Mouse (Mus musculus) limb, embryonic 15.5 days (tissue): ENCODE data around the gene Hnrnpl. TPM values are rescaled to one million over a fixed set of nuclear protein-coding genes. Genes with fewer than 3 reads are reported as not detected.

ENCODE experiments used
- ATAC-seq: fragments of 200-750 bp; cut with Nextera tagmentation; 2 replicates; pipeline ENCODE4 v1.8.0; 2017; ENCODE audit warnings: low read depth, moderate TSS enrichment; ENCODE audit not compliant: insufficient number of reproducible peaks, low FRiP score, low TSS enrichment
- H3K27ac ChIP-seq: fragments of 300-500 bp; sonication (generic); 2 replicates; pipeline ENCODE4 v1.5.1; 2015; ENCODE audit warnings: moderate library complexity, mild to moderate bottlenecking, inconsistent platforms
- H3K27me3 ChIP-seq: fragments of 300-500 bp; sonication (generic); 2 replicates; pipeline ENCODE4 v1.6.1; 2015; ENCODE audit warnings: inconsistent platforms
- H3K36me3 ChIP-seq: fragments of 300-500 bp; sonication (generic); 2 replicates; pipeline ENCODE4 v1.6.1; 2015; ENCODE audit warnings: inconsistent platforms
- H3K4me1 ChIP-seq: fragments of 300-500 bp; sonication (generic); 2 replicates; pipeline ENCODE4 v1.6.1; 2015; ENCODE audit warnings: inconsistent platforms
- H3K4me2 ChIP-seq: fragments of 300-500 bp; sonication (generic); 2 replicates; pipeline ENCODE4 v1.6.1; 2015; ENCODE audit warnings: mild to moderate bottlenecking, inconsistent platforms
- H3K4me3 ChIP-seq: fragments of 300-500 bp; sonication (generic); 2 replicates; pipeline ENCODE4 v1.5.1; 2015; ENCODE audit warnings: mild to moderate bottlenecking, inconsistent platforms
- H3K9ac ChIP-seq: fragments of 300-500 bp; sonication (generic); 2 replicates; pipeline ENCODE4 v1.6.1; 2015; ENCODE audit warnings: inconsistent platforms
- H3K9me3 ChIP-seq: fragments of 300-500 bp; sonication (generic); 2 replicates; pipeline ENCODE4 v1.6.1; 2016; ENCODE audit warnings: inconsistent platforms
- WGBS: fragments of 180-500 bp; shearing (Covaris S2); methylation state at CpG from one replicate; pipeline ENCODE4 v1.1.7; 2015; 5-methylcytosine and 5-hydroxymethylcytosine counted together
- polyA plus RNA-seq: library from polyadenylated mRNA; unstranded; fragments of >200 nt; fragmentation: Nextera tagmentation; extraction: Ambion mirVana; gene quantifications from 2 replicates; pipeline ENCODE4 v1.2.1, GENCODE M21; 2015

Hnrnpl gene
- polyA plus RNA-seq, 1 experiment from 2014 or later, result 221 TPM

DNA sequence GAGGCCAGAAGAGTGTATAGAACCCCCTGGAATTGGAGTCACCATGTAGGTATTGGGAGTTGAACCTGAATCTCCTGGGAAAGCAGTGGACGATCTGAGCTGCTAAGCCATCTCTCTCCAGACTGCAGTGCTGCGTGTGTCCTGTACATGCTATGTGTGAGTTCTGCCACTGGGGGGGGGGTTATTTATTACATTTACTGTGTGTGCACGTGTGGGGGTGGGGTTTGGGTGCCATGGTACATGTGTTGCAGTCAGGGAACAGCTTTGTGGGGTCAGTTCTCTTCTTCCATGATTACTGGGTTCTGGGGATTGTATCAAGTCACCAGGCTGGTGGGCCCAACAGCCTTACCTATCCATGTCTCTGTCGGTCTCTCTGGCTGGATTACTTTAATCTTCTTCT is 1.5 kb upstream of the Hnrnpl start:
- no peak overlapping the region for H3K4me2 ChIP-seq
- H3K4me1 ChIP-seq, result peaks cover 34% of the 10 kb centered on the region
- 63% methylated on average over 4 of the region's 4 CpGs for WGBS
- H3K36me3 ChIP-seq, result no peaks in the 10 kb centered on the region
- ATAC-seq, result no peak
- no peaks in the 10 kb centered on the region for H3K9me3 ChIP-seq
- no peak overlapping the region for H3K4me3 ChIP-seq
- no peaks in the 10 kb centered on the region for H3K27me3 ChIP-seq
- no peak overlapping the region for H3K9ac ChIP-seq
- no peak overlapping the region for H3K27ac ChIP-seq

DNA sequence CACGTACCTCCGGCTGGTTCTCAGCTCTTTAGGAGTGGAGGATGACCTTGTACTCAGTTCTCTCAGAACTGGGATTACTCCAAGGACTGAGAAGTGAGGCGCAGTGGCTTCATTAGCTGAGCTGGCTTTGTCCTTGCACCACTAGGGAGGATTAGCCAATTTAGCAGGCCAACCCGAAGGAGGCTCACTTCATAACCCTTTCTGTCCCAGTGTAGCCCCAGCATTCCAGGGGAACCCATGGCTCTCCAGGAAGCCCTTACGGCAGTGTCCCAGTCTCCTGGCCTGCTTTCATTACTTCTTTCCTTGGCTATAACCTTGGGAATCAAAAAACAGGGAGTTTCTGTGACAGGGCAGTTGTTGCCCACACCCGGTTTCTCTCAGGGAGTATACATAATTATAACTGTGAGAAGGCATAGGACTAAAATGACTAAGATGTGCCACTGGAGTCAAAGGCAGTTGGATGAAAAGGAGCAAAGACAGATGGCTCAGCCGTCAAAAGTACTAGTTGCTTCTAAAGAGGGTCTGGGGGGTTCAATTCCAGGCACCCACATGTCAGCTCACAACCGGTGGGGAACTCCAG is 610 bp upstream of the Hnrnpl start:
- Histone ChIP-seq H3K4me2 (peak overlapping the region; percentile 90), H3K27ac (peak overlapping the region; percentile 100), H3K36me3 (peaks cover 6% of the 10 kb centered on the region; the same call in 1 of the 2 replicates)

DNA sequence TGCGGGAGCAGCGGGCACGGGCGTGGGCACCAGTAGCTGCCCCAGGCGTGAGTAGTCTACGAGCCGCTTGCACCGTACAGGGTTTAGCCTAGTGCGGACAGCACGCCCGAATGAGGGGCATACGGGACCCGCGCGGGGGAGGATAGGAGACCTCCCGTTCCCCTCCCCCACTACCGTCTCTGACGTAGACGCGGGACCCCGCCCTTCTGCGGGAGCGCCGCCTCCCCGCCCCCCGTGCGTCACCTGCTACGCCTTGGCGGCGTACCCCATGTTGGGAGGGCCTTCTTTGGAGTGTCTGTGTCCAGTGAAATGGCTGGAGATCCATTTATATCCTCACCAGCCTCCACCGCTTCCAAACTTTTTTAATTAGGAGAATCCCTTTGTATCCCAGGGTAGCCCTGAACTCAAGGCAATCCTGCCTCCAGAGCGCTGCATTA is 634 bp downstream of the Hnrnpl start:
- Histone ChIP-seq H3K36me3 (peaks cover 18% of the 10 kb centered on the region), H3K4me1 (peaks cover 35% of the 10 kb centered on the region), H3K9me3 (no peaks in the 10 kb centered on the region), H3K4me2 (peak overlapping the region; percentile 90), H3K9ac (peak overlapping the region; percentile 89), H3K4me3 (peak overlapping the region; percentile 76), H3K27me3 (no peaks in the 10 kb centered on the region), H3K27ac (peak overlapping the region; percentile 100)
- peak; percentile 76 for ATAC-seq
- WGBS, result under 1% methylated on average over 31 of the region's 32 CpGs

More for the DNA sequence above, 610 bp upstream of the Hnrnpl start:
- Histone ChIP-seq H3K27me3 (no peaks in the 10 kb centered on the region), H3K4me1 (peaks cover 34% of the 10 kb centered on the region), H3K4me3 (peak overlapping the region; percentile 76), H3K9me3 (no peaks in the 10 kb centered on the region), H3K9ac (peak overlapping the region; percentile 89; the same call in 1 of the 2 replicates)
- WGBS, result 34% methylated on average over 7 of the region's 8 CpGs
- ATAC-seq, result no peak

DNA sequence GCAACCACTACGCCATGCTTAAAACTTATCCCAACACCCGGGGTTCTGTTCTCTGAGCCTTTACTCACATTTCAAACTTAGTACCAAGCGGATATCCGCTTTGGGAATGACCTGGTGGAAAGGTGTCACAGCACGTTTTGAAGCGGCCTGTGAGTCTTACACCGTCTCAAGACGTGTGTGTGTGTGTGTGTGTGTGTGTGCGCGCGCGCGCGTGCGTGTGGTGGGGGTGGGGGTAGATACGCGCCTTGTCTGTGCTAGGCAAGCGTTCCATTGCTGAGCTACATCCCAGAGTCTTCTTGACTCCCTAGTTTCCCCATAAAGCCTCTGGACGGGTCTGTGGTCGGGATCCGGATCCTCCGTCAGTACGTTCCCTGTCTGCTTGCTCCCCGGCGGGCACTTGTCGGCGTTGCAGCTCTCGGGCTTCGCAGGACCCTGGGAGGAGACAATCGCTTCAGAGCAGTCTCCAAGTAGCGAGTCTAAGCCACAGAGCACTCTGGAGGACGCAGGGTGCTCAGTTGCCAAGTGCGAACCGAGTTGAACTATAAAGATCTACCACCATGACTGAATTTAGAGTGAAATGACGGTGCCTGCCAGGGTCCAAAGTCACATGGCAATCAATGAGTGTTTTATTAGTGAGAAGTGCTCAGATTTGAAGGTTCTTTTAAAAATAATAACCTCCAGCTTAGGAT is 1.2 kb downstream of the Hnrnpl start:
- H3K4me2 ChIP-seq, result peak overlapping the region; percentile 90
- peak; percentile 3; the same call in 1 of the 2 replicates for ATAC-seq
- WGBS, result under 1% methylated on average over 35 of the region's 35 CpGs

DNA sequence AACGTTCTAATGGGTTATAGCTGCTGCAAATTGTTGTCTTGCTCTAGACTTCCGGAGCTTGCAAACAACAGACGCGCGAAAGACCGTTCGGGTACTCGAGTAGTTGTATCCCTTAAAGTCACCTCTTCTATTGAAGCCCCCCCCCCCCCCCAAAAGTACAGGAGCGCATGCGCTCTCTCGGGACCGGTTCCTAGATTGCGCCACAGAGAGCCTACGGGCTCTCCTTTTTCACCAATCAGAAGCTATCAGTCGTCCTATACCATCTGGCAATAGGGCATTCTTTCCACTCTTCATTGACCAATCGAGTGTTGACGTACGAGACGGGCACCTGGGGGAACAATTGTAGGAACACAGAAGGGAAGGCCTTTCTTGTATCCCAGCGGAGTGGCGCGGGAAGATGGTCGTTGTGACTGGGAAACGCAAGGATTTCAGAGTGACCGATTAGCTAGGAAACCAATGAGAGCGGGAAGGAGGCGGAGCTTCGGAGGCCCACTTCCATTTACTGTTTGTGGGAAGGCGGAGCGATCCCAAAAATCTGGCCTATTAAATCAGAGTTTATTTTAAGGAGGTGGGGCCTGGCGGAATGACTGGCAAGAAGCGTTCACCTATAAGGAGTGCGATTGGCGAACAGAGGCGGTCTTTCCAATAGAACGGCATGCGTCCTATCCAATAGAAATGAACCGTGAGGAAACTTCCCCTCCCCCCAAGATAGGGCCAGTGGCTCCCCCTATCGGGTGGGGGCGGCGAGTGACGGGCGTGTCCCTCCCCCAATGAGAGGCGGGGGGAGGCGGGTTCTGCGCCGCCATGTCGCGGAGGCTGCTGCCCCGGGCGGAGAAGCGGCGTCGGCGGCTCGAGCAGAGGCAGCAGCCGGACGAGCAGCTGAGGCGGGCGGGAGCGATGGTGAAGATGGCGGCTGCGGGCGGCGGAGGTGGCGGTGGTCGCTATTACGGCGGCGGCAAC is 2.0 kb downstream of the Hnrnpl start:
- WGBS, result under 1% methylated on average over 61 of the region's 70 CpGs
- peak overlapping the region; percentile 100 for H3K27ac ChIP-seq
- H3K4me2 ChIP-seq, result peak overlapping the region; percentile 90
- peaks cover 35% of the 10 kb centered on the region for H3K4me1 ChIP-seq
- H3K27me3 ChIP-seq, result no peaks in the 10 kb centered on the region
- no peaks in the 10 kb centered on the region for H3K9me3 ChIP-seq
- H3K9ac ChIP-seq, result peak overlapping the region; percentile 74
- peak overlapping the region; percentile 76 for H3K4me3 ChIP-seq
- peak; percentile 93 for ATAC-seq
- peaks cover 32% of the 10 kb centered on the region for H3K36me3 ChIP-seq

More for the DNA sequence above, 1.2 kb downstream of the Hnrnpl start:
- Histone ChIP-seq H3K36me3 (peaks cover 24% of the 10 kb centered on the region), H3K4me1 (peaks cover 33% of the 10 kb centered on the region), H3K9me3 (no peaks in the 10 kb centered on the region), H3K27ac (peak overlapping the region; percentile 100), H3K4me3 (peak overlapping the region; percentile 76), H3K27me3 (no peaks in the 10 kb centered on the region), H3K9ac (peak overlapping the region; percentile 65)

DNA sequence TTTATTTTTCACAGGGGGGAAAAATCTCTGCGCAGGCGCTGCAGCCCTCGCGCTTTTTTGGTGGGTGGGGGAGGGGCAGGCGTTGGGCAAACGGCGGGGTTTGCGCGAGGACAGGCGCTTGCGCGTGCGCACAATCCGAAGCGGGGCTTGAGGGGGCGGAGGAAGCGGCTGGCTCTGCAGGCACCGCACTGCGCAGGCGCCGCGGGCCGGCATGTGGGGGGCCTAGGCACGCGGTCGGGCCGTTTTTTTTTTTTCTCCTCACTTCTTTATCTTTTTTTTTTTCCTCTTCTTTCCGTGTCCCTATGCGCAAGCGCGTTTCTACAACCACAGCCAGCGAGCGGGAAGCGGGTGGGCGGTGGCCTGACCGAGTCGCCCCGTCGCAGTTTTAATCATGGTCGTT is 2.9 kb downstream of the Hnrnpl start:
- no peak; the same call in 1 of the 2 replicates for ATAC-seq
- H3K9ac ChIP-seq, result peak overlapping the region; percentile 74
- H3K9me3 ChIP-seq, result no peaks in the 10 kb centered on the region
- peaks cover 41% of the 10 kb centered on the region for H3K36me3 ChIP-seq
- H3K27ac ChIP-seq, result peak overlapping the region; percentile 98
- H3K4me2 ChIP-seq, result peak overlapping the region; percentile 63
- under 1% methylated on average over 40 of the region's 40 CpGs for WGBS
- H3K4me3 ChIP-seq, result peak overlapping the region; percentile 76
- peaks cover 42% of the 10 kb centered on the region for H3K4me1 ChIP-seq
- H3K27me3 ChIP-seq, result no peaks in the 10 kb centered on the region

DNA sequence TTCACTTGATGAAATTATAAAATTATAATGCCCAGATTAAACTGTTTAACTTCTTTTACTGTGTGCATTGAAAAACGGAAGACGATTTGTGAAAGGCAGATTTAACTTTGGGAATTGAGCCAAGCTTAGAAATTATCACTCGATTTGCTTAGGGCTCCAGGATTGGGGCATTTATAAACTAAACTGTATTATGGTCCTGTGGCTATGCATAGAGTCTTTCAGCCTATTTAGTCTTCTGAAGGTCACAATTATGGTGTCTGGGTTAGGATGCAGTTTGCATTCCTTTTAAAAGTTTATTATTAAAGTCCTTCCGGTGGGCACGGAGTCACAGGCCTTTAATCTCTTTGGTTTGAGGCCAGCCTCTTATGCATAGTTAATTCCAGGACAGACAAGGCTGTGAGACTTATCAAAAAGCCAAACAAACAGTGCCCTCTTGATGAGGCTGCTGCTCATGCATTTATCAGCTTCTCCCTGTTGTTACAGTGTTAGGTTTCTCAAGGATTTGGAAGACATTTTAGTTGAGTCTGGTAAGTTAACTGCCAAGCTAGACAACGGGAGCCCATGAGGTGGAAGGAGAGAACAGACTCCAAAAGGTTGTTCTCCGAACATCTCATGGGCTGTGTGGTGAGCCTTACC is 3.4 kb downstream of the Hnrnpl start:
- H3K36me3 ChIP-seq, result peaks cover 46% of the 10 kb centered on the region
- H3K4me1 ChIP-seq, result peaks cover 46% of the 10 kb centered on the region
- H3K9ac ChIP-seq, result peak overlapping the region; percentile 39
- H3K4me3 ChIP-seq, result peak overlapping the region; percentile 76
- H3K27ac ChIP-seq, result peak overlapping the region; percentile 98
- peak overlapping the region; percentile 63 for H3K4me2 ChIP-seq
- H3K27me3 ChIP-seq, result no peaks in the 10 kb centered on the region
- no peaks in the 10 kb centered on the region for H3K9me3 ChIP-seq
- ATAC-seq, result no peak
- 7% methylated on average over 7 of the region's 7 CpGs for whole genome bisulfite sequencing

DNA sequence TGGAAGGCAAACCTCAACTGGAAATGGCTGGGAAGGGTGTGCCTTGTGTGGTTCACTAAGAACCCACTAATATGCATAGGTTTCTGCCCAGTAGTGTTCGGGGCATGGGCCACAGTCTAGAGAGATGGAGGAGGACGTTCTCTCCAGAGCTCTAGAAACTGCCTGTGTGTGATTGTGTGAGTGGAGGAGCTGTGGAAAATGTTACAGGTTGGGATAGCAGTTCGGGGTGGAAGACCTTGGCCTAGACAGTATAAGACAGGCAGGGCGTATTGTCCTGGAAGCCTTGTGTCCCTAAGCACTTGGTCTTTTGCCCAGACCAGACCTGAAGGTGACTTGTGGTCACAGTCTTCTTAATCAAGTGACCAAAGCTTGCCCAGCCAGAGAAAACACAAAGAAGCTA is 4.1 kb downstream of the Hnrnpl start:
- H3K9me3 ChIP-seq, result no peaks in the 10 kb centered on the region
- WGBS, result 56% methylated on average over 4 of the region's 4 CpGs
- ATAC-seq, result no peak
- H3K9ac ChIP-seq, result peak overlapping the region; percentile 39; the same call in 1 of the 2 replicates
- H3K4me3 ChIP-seq, result peak overlapping the region; percentile 76
- H3K27ac ChIP-seq, result peak overlapping the region; percentile 98
- H3K4me1 ChIP-seq, result peaks cover 45% of the 10 kb centered on the region
- no peaks in the 10 kb centered on the region for H3K27me3 ChIP-seq
- peaks cover 53% of the 10 kb centered on the region for H3K36me3 ChIP-seq
- H3K4me2 ChIP-seq, result peak overlapping the region; percentile 63

DNA sequence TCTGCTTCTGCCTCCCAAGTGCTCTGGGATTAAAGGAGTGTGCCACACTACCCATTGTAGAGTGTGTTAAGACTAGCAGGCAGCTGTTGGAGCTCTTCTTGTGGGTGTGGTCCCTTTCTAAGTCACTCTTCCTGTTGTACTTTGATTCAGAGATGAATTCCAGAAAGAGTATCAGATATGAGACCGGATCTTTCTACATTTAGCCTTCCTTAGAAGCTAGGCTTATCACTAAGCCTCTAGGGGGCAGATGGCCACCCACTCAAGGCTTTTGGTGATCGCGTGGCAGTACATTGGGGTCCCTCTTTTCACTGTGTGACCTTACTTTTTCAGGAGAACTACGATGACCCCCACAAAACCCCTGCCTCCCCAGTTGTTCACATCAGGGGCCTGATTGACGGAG is 4.6 kb downstream of the Hnrnpl start:
- H3K9ac ChIP-seq, result 0 out of 2 replicates have a peak overlapping the region, but pooled peaks have one; percentile 17
- 72% methylated on average over 5 of the region's 5 CpGs for WGBS
- H3K27ac ChIP-seq, result no peak overlapping the region
- peak overlapping the region; percentile 76 for H3K4me3 ChIP-seq
- no peaks in the 10 kb centered on the region for H3K27me3 ChIP-seq
- H3K36me3 ChIP-seq, result peaks cover 58% of the 10 kb centered on the region
- peaks cover 45% of the 10 kb centered on the region for H3K4me1 ChIP-seq
- no peak for ATAC-seq
- no peaks in the 10 kb centered on the region for H3K9me3 ChIP-seq
- H3K4me2 ChIP-seq, result peak overlapping the region; percentile 63

DNA sequence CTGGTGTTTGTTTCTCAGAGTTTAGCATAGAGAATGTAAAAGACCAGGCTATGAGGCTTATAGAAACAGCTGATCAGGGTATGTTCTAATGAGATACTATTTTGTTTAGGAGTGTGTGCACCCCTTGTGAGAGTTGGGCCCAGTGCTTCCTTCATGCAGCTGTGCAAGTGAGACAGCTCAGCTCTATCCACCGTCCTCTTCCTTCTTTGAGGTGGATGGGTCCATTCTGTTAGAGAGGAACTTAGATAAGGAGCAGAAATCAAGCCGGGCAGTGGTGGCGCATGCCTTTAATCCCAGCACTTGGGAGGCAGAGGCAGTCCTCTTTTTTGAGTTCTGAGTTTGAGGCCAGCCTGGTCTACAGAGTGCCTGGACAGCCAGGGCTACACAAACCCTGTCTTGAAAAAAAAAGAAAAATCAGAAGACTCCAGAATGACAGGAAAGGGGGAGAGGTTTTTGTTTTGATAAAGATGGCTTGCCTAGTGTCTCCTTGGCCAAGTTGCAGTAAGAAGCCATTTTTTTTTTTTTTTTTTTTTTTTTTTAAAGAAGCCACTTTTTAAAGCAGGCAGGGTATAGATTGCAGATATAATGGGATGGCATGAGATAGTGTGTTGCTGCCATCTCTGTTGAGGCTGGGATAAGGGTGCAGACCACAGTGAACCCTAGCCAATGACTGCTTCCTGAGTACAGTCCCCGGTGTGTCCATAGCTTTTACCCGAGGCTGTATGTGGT is 6.1 kb downstream of the Hnrnpl start:
- peaks cover 48% of the 10 kb centered on the region for H3K4me1 ChIP-seq
- ATAC-seq, result no peak
- H3K27me3 ChIP-seq, result no peaks in the 10 kb centered on the region
- no peaks in the 10 kb centered on the region for H3K9me3 ChIP-seq
- peaks cover 72% of the 10 kb centered on the region for H3K36me3 ChIP-seq
- no peak overlapping the region for H3K4me3 ChIP-seq
- no peak overlapping the region for H3K4me2 ChIP-seq
- no peak overlapping the region for H3K9ac ChIP-seq
- no peak overlapping the region for H3K27ac ChIP-seq
- 88% methylated on average over 5 of the region's 5 CpGs for WGBS

DNA sequence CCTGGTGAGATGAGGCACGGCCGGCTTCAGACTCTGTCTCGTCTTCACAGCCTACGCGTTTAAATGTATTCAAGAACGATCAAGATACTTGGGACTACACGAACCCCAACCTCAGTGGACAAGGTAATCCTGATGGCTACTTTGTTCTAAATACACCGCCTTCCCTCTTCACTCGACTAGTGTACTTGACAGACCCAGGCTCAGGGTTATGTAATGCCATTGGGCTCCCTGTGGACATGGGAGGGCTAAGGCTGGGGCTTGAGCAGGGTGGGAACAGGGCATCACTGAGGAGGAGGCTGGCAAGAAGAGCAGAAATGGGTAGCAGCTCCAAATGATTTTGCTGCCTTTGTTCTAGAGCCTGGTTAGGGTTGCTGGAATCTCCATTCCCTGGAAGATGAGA is 6.9 kb downstream of the Hnrnpl start:
- Histone ChIP-seq H3K4me3 (no peak overlapping the region), H3K27ac (no peak overlapping the region), H3K4me1 (peaks cover 48% of the 10 kb centered on the region), H3K27me3 (no peaks in the 10 kb centered on the region), H3K9me3 (no peaks in the 10 kb centered on the region), H3K9ac (no peak overlapping the region), H3K4me2 (no peak overlapping the region), H3K36me3 (peaks cover 79% of the 10 kb centered on the region)
- 87% methylated on average over 9 of the region's 9 CpGs for WGBS
- no peak for ATAC-seq
